Mouse (Mus musculus) forelimb bud, embryonic 11.5 days (tissue): ENCODE measurements around the gene Abhd8.

Experiments used
- DNase-seq: peaks from one replicate; pipeline ENCODE4 v3.0.0-alpha.2; 2012; ENCODE audit warnings: low read depth, low spot score

The Abhd8 gene

GRCm38 (mm10) chr8:71463188-71464033, at the start of gene Abhd8:
Gene Abhd8 (minus strand): TSS chr8:71463655.
- DNase-seq = peak; percentile 94

- DNase-seq = no peak
These were observed 48.2 kb upstream of the Abhd8 start, which contains the start of gene Plvap for GRCm38 (mm10) chr8:71511644-71512043. Gene Plvap (minus strand): TSS chr8:71511752.

DNA sequence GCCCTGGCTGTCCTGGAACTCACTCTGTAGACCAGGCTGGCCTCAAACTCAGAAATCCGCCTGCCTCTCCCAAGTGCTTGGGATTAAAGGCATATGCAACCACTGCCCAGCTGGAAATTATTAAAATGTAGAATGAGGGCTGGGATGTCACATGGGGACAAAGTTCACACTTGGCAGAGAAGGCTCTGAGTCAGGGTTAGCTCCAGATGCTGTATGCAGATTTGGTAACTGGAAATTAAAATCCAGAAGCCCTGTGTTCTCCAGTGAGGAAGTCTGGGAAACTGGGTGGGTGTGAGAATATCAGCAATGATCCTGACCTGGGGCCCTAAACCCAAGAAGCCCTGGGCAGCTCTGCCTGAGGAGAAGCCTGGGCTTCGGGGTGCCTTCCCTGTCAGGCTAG, 45.9 kb upstream of the Abhd8 start:
- DNase-seq = no peak

GRCm38 (mm10) chr8:71507589-71508104, 44.2 kb upstream of the Abhd8 start:
- DNase-seq = peak; percentile 92

GRCm38 (mm10) chr8:71505979-71506378, 42.5 kb upstream of the Abhd8 start:
- DNase-seq = no peak

- DNase-seq = no peak
These were observed 41.9 kb upstream of the Abhd8 start for GRCm38 (mm10) chr8:71505326-71505725.

GRCm38 (mm10) chr8:71504349-71504748, 40.9 kb upstream of the Abhd8 start:
- no peak for DNase-seq

GRCm38 (mm10) chr8:71498816-71499690, 35.6 kb upstream of the Abhd8 start:
- DNase-seq = no peak

- no peak for DNase-seq
These were observed 34.5 kb upstream of the Abhd8 start for GRCm38 (mm10) chr8:71497881-71498501.

- no peak for DNase-seq
These were observed 33.7 kb upstream of the Abhd8 start for GRCm38 (mm10) chr8:71497077-71497645.

DNA sequence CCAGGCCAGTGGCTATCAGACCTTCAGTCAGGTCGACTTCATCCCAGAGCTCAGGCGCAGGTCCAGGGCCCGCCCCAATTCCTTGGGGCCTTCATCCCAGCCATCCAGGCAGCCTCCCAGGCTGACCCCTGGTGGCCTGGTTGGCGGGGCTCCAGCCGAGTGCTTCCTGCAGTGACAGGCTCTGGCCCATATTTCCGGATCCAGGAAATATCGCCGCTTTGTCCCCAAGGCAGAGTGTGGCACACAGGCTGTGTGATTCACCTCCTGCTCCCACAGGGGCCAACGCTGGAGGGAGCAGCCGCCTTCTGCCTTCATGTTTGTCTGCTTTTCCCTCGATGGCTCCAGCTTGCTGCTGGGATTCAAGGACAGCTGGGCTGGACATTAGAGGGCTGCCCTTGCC, 33.0 kb upstream of the Abhd8 start:
- DNase-seq = no peak

GRCm38 (mm10) chr8:71495811-71496210, 32.4 kb upstream of the Abhd8 start:
- no peak for DNase-seq

DNA sequence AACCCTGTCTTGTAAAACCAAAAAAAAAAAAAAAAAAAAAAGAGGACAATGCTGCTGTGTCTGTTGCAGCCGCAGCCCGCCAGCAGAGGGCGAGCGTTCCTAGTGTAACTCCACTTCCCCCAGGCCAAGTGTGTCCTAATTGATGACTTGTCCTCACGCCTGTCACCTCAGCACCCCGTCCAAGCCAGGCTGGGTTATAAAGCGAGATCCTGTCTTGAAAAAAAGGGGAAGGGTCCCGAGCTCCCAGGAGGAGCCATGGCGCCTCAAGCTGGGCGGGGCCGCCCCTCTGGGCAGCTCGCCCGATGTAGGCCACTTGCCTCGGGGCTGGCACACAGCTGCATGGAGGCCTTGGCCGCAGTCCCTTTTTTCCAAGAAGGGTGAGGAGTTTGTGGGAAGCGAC, 31.6 kb upstream of the Abhd8 start:
- peak; percentile 77 for DNase-seq

DNA sequence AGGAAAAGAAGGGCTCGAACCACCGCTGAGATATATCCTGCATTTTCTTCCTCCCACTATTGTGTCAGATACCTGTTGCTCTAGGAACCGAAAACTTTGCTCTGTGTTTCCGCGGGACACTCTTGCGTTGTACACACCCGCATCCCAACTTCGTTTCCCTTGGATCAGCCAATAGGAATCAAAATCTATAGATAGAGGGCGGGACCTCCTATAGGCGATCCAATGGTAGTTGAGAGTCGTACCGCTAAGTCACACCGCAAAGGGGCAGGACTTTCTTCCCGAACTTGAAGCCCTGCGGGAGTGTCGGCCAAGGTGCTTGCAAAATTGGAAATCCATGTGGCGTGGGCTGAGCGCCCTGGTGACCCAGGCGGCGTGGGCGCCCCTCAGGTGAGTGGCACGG, 25.0 kb upstream of the Abhd8 start:
- DNase-seq = peak; percentile 97

GRCm38 (mm10) chr8:71487691-71488445, 24.4 kb upstream of the Abhd8 start, which contains the start of gene Gtpbp3:
Gene Gtpbp3 (plus strand): TSS chr8:71488103.
- peak; percentile 54 for DNase-seq

GRCm38 (mm10) chr8:71486136-71486529, 22.7 kb upstream of the Abhd8 start:
- no peak for DNase-seq

DNA sequence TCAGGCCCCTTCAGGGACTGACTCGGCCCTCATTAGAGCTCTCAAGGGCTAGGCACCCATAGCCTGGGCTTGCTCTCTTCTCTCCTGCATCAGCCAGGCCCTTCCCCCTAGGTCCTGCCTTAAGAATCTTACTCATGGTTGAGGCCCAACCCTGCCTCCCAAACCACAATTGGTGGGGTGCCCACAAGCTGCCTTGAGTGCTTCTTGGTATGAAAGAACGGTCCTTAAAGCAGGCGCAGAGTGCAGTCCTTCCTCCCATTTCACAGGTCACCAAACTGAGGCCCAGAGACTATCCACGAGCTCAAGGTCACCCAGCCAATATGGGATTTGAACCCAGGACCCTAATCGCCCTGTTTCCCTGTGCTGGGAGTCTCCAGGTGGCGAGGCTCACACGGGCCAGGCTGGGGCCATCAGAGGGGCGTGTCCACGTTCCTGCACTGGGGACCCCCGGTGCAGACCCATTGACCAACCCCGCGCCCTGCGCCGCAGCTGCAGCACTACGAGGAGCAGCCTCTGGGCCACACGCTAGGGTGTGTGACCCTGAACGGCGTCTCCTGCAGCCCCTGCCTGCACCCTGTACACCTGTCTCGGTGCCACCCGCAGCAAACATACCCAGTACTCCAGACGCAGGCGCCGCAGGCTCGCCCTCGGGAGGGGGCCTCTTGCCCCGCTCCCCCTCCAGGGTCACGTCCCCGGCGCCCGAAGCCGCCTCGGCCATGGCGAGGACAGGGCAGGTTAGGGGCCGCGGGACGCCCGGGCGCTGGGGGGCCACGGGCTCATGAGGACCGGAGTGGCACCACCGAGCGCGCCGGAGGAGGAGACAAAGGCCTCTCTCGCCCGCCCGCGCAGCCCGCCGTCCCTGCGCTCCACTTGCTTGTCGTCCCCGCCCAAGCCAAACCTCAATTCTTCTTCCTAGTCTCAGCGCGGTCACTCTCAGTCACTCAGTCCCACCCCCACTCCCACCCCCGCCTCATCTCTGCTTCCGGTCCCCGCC, 22.0 kb upstream of the Abhd8 start, which contains the start of gene Ano8:
Ano8 (minus strand) TSS at position 822 of the 994 bp plus-strand sequence.
- DNase-seq = peak; percentile 76

DNA sequence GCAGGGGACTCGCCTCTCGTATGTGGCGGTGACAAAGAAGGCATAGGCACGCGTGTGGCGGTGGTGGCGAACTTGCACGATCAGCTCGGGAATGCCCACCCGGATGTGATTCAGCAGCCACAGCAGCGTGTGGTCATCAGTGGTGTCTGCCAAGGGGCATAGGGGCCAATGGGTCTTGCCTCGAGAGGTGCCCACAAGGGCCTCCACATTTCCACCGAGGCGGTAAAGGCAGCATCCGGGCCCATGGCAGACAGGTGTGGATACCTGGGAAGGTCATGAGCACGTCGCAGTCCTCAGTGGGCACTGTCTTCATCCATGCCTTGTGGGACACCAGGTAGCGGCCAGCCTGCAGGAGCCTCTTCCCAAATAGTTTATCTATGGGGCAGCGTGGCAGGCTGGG, 21.3 kb upstream of the Abhd8 start:
- DNase-seq = no peak

DNA sequence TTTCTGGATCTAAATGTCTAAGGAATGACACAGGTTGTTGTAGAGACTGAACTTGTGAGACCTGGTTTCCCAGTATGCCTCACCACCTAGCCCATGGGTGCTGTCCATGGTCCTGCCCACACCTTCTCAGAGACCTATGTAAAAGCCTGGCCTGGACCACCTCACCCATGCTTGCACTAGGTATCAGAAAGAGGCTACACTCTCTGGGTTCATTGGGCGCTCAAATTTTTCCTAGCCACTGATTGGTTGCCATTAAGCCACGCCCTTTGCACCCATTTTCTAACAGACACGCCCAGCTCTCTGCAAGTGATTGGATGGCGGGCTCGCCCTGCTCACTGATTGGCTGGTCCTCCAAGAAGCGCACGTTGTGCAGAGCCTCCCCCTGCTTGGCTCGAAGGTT, 20.5 kb upstream of the Abhd8 start:
- peak; percentile 82 for DNase-seq
